Mouse (Mus musculus) cortical plate, adult 2 months (tissue): Measurements from ENCODE around the gene Fam198a. TPM values are rescaled to one million over a fixed set of nuclear protein-coding genes. Genes with fewer than 3 reads are reported as not detected.
A peak's percentile ranks its signal among the peaks of the same experiment; 100 is the strongest.

Experiments used
- H3K27ac ChIP-seq: fragments of 200-500 bp; 2 replicates; pipeline ENCODE4 v1.5.1; 2012; ENCODE audit warnings: low read length, control low read depth, inconsistent platforms; ENCODE audit not compliant: insufficient read depth
- H3K4me1 ChIP-seq: fragments of 200-500 bp; 2 replicates; pipeline ENCODE4 v1.6.1; 2011; ENCODE audit warnings: low read length; ENCODE audit not compliant: control insufficient read depth, insufficient read depth
- H3K4me3 ChIP-seq: fragments of 200-500 bp; 2 replicates; pipeline ENCODE4 v1.5.1; 2011; ENCODE audit warnings: mild to moderate bottlenecking, low read length, control low read depth; ENCODE audit not compliant: insufficient read depth
- CTCF ChIP-seq: fragments of 200-500 bp; IDR thresholded peaks from 2 replicates; pipeline ENCODE4 v1.5.1; 2011; ENCODE audit warnings: mild to moderate bottlenecking, control low read depth, low read length; ENCODE audit not compliant: insufficient read depth; ENCODE audit errors: extremely low read depth
- POLR2A ChIP-seq: fragments of 200-500 bp; IDR thresholded peaks from 2 replicates; pipeline ENCODE4 v1.6.1; 2011; ENCODE audit warnings: mild to moderate bottlenecking, low read length, control low read depth; ENCODE audit not compliant: insufficient read depth; ENCODE audit errors: extremely low read depth
- polyA plus RNA-seq: library from polyadenylated mRNA; depleted of rRNA; stranded (reverse); fragments of >200 nt; gene quantifications from 2 replicates; pipeline ENCODE4 v1.2.3, GENCODE M21; 2012

Fam198a gene
- polyA plus RNA-seq, 1 experiment, result 4.9 TPM

DNA sequence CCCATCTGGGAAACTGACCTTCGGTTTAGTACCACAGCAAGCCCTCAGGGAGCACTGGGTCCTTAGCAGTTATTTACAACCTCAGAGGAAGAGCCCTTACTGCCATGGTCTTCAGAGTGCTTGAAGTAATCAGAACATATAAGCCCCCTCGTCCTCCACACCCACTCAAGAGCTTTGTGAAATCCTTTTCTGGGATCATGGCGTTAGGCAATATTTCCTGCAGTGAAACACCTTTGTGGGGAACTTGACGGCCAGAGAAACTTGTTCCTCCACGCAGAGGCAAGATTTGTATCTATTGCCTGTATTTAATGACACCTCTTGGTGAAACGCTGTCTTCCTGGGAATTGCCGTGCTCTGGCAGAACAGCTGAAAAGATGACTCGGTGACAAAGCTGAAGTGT is 24.8 kb upstream of the Fam198a start:
- no peak overlapping the region for H3K27ac ChIP-seq
- no peaks in the 10 kb centered on the region for H3K4me1 ChIP-seq
- TF ChIP-seq CTCF (no peak), POLR2A (no peak)
- H3K4me3 ChIP-seq, result no peak overlapping the region

DNA sequence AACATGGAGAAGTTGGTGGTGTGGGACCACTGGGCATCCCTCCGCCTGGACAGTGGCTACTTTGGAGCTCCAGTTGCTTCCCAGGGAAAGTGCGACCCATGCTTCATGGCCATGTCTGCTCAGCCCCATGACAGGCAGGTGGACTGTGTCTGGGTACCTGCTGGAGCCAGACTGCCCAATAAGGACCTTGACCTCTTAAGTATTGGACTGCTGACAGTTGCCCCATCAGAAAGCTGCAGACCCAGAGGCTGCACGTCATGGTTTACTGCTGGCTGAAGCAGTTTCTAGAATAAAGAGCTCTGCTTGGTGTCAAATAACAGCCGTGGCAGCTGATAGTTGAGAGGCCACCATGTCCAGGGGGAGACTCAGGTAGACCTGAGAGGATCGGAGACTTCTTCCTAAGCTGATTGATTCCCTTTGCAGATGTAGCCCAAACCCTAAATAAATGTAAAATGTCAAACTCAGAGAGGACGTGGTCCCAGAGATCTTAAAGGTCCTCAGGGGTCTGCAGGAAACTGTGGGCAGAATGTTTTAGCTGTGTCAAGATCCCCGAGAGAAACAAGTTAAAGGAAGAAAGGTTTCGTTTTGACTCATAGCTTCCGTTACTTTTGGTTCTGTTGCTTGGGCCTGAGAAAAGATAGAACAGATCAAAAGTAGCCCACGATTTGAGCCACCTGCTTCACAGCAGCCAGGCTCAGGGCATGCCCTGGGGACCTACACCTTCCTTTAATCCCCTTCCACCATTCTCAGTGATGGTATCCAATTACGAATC is 24.0 kb upstream of the Fam198a start:
- no peak overlapping the region for H3K4me3 ChIP-seq
- TF ChIP-seq CTCF (no peak), POLR2A (no peak)
- no peaks in the 10 kb centered on the region for H3K4me1 ChIP-seq
- no peak overlapping the region for H3K27ac ChIP-seq

DNA sequence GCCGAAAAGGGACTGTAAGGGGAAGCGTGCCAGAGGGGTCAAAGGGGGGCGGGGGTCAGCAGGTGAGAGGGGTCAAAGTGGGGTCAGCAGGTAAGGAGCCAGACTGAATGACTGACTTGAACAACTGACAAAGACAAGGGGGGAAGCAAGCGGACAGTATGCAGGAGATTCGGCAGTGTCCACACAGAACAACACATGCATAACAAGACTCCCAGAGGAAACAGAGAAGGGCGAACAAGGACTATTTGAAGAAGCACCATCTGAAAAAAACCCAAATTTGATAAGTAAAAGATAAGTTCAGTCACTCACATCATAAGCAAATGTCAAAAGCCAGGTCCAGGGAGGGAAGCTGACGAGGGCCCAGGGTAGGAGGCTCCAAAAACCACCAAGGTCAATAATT is 23.1 kb upstream of the Fam198a start:
- Histone ChIP-seq H3K27ac (no peak overlapping the region), H3K4me3 (no peak overlapping the region), H3K4me1 (no peaks in the 10 kb centered on the region)
- TF ChIP-seq POLR2A, result no peak
- no peak for TF ChIP-seq CTCF

DNA sequence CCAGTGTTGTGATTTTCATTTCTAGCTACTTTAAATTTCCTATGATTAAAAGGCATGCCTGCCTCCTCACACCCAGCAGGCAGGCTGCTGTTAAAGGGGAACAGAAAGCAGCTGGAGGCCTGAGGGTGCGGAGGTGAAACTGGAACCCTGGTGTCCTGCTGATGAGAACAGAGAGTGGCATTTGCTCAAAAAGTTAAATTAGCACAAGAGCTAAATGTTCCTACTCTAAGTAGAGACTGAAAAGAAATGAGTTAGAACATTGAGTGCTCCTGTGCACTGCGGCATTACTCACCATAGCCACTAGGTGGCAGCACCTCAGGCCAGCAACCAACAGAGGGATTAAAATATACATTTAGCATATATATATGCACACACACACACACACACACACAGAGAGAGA is 22.3 kb upstream of the Fam198a start:
- H3K27ac ChIP-seq, result no peak overlapping the region
- TF ChIP-seq POLR2A (no peak), CTCF (peak; percentile 81)
- H3K4me3 ChIP-seq, result no peak overlapping the region
- H3K4me1 ChIP-seq, result no peaks in the 10 kb centered on the region

DNA sequence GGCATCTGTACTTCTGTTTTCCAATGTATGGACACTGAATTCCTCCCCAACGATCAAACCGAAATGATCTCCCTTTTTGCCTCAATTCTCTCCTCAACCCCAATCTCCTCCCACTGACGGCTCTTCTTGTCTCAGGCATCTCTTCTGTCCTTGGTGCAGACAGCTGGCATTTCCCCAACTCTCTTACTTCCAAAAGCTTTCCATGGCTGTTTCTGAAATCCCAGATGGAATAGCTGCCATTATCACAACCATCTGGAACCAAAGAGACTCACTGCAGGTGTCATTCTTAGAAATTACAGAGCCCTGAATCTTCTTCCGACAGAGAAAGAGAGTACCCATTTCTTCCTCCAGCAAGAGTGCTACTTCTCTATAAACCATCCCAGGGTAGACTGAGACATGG is 15.9 kb upstream of the Fam198a start:
- Histone ChIP-seq H3K27ac (no peak overlapping the region), H3K4me3 (no peak overlapping the region), H3K4me1 (no peaks in the 10 kb centered on the region)
- no peak for TF ChIP-seq POLR2A
- TF ChIP-seq CTCF, result no peak

DNA sequence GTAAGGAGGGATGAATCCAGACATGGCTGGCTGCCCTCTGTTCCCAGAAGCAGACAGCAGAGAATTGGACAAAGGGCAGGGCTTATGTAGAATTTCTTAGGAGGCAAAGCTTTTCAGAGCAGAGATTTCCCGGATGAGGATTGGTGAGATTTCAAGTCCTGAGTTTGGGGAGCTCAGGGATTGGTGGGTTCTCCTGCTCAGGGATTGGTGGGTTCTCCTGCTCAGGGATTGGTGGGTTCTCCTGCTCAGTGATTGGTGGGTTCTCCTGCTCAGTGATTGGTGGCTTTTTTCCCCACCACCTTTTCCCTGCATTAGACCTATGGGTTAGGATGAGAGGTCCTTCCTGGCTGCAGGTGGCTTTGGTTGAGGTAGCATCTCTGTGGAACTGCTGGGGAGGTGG is 13.8 kb upstream of the Fam198a start:
- Histone ChIP-seq H3K4me1 (no peaks in the 10 kb centered on the region), H3K27ac (no peak overlapping the region), H3K4me3 (peak overlapping the region; percentile 53; the same call in 1 of the 2 replicates)
- TF ChIP-seq POLR2A, result no peak
- no peak for TF ChIP-seq CTCF

DNA sequence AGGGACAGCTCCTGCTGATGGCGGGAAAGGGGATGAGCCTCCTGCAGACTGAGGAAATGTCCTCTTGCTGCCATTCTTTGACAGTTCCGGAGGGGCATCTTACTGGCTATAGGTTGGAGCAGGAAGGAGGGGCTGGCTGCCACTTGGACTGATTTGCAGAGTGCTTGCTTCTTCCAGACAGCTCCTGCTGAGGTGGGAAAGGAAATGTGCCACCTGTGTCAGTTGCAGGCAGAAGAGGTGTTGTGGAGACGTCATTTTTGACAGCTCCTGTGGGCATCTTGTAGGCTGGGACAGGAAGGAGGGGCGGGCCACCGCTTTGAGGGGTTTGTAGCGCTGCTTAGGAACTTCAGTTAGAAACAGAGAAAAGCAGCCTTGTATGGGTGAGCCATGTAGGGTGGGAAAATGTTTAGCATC is 13.3 kb upstream of the Fam198a start:
- H3K27ac ChIP-seq, result no peak overlapping the region
- H3K4me3 ChIP-seq, result peak overlapping the region; percentile 53
- TF ChIP-seq POLR2A, result no peak
- TF ChIP-seq CTCF, result no peak
- H3K4me1 ChIP-seq, result no peaks in the 10 kb centered on the region

DNA sequence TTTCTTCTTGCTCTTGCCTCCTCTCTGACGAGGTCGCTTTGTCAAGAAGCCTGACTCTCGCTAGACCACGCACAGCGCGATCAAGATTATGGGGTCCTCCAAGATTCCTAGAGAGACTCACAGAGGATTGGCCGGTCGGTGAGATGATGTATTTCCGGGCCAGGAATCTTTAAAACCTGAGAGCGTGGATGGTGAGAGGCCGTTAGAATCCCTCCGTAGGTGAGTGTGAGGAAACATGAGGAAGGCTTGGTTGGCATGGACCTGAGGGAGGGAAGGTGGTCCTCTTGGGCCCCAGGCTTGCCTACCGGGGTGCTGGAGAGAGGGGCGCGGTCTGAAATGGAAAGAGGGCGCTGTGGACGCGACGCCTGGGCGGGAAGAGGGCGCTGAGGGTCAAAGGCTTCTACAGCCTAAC is 12.8 kb upstream of the Fam198a start:
- Histone ChIP-seq H3K27ac (no peak overlapping the region), H3K4me3 (peak overlapping the region; percentile 53), H3K4me1 (no peaks in the 10 kb centered on the region)
- TF ChIP-seq POLR2A (0 out of 2 replicates have a peak, but pooled peaks have one; percentile 11), CTCF (no peak)

DNA sequence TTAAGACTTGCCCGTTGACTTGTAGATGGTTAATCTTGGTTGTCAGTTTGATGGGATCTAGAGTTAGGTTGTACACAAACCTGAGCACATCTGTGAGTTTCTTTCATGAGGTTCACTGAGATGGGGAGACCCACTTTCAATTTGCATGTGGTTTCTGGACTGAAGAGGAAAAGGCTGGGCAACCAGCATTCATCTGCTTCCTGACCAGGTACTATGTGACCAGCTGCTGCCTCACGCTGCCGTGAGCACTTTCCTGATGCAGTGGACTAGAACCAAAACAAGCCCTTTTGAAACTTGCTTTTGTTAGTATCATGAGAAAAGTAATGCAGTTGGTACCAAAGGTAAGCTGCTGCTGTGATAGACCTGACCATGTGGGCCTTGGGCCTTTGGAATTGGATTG is 7.8 kb upstream of the Fam198a start:
- no peaks in the 10 kb centered on the region for H3K4me1 ChIP-seq
- TF ChIP-seq POLR2A, result no peak
- TF ChIP-seq CTCF, result no peak
- no peak overlapping the region for H3K4me3 ChIP-seq
- no peak overlapping the region for H3K27ac ChIP-seq

DNA sequence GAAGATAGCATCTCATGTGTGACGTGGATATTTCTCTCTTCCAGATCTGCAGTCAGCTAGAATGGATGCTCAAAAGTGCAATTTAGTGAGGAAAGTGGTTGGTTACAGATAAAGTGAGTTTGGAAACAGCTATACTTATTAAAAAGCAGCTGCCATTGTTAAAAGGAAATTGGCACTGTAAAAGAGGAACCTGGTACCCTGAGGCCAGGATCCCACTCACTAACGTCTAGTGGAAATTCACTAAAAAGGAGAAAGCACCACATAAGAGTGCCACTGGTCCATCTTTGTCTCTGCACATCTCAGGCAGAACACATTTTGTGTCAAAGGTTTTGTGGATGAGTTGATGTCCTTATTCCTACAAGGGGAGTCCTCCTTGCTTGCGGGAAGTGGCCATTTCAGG is 7.2 kb upstream of the Fam198a start:
- Histone ChIP-seq H3K27ac (no peak overlapping the region), H3K4me1 (no peaks in the 10 kb centered on the region), H3K4me3 (no peak overlapping the region)
- TF ChIP-seq CTCF (no peak), POLR2A (no peak)

DNA sequence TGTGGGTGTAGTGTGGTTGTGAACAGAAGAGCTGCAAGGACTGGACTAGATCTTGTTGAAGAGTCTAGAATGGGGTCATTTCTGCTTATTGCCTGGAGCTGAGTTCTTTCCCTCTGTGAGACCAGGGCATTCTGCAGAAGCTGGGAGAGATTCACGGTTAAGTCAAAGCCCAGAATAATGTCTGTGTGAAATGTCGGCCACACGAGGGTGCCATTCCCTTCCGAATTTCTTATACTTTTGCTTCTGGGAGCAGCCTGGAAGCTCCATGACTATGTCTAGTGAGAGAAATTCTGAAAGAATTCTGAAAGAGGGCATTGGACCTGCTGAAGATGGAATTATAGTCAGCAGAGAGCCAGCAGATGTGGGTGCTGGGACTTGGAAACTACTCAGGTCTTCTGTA is 3.0 kb upstream of the Fam198a start:
- H3K4me1 ChIP-seq, result no peaks in the 10 kb centered on the region
- TF ChIP-seq CTCF (peak; percentile 73), POLR2A (no peak)
- no peak overlapping the region for H3K27ac ChIP-seq
- no peak overlapping the region for H3K4me3 ChIP-seq
